Mouse (Mus musculus) heart, embryonic 12.5 days (tissue): Measurements from ENCODE around the gene Btbd2. TPM values are rescaled to one million over a fixed set of nuclear protein-coding genes. Genes with fewer than 3 reads are reported as not detected.
A peak's percentile ranks its signal among the peaks of the same experiment; 100 is the strongest.

Source experiments
- ATAC-seq: fragments of 200-750 bp; cut with Nextera tagmentation; 2 replicates; pipeline ENCODE4 v1.8.0; 2017; ENCODE audit warnings: moderate TSS enrichment, moderate library complexity; ENCODE audit not compliant: insufficient number of reproducible peaks, low FRiP score
- H3K27ac ChIP-seq: fragments of 300-500 bp; sonication (generic); 2 replicates; pipeline ENCODE4 v1.5.1; 2016; ENCODE audit warnings: mild to moderate bottlenecking, moderate library complexity; ENCODE audit not compliant: poor library complexity, severe bottlenecking
- H3K27me3 ChIP-seq: fragments of 300-500 bp; sonication (generic); replicated peaks from 2 replicates; pipeline ENCODE4 v1.6.1; 2016; ENCODE audit warnings: mild to moderate bottlenecking, moderate library complexity
- H3K36me3 ChIP-seq: fragments of 300-500 bp; sonication (generic); 2 replicates; pipeline ENCODE4 v1.6.1; 2016; ENCODE audit warnings: mild to moderate bottlenecking, moderate library complexity
- H3K4me1 ChIP-seq: fragments of 300-500 bp; sonication (generic); replicated peaks from 2 replicates; pipeline ENCODE4 v1.6.1; 2016; ENCODE audit warnings: mild to moderate bottlenecking
- H3K4me2 ChIP-seq: fragments of 300-500 bp; sonication (generic); 2 replicates; pipeline ENCODE4 v1.6.1; 2016; ENCODE audit warnings: mild to moderate bottlenecking, moderate library complexity
- H3K4me3 ChIP-seq: fragments of 300-500 bp; sonication (generic); 2 replicates; pipeline ENCODE4 v1.5.1; 2016; ENCODE audit warnings: mild to moderate bottlenecking
- H3K9ac ChIP-seq: fragments of 300-500 bp; sonication (generic); 2 replicates; pipeline ENCODE4 v1.6.1; 2016; ENCODE audit warnings: mild to moderate bottlenecking, moderate library complexity
- H3K9me3 ChIP-seq: fragments of 300-500 bp; sonication (generic); replicated peaks from 2 replicates; pipeline ENCODE4 v1.6.1; 2016; ENCODE audit warnings: mild to moderate bottlenecking, moderate library complexity
- WGBS: fragments of 180-500 bp; shearing (Covaris S2); methylation state at CpG from one replicate; pipeline ENCODE4 v1.1.7; 2016; 5-methylcytosine and 5-hydroxymethylcytosine counted together
- microRNA-seq: library from miRNA; unstranded; fragments of <30 nt; microRNA quantifications from one replicate; pipeline ENCODE4, GENCODE M21; 2017
- polyA plus RNA-seq: library from polyadenylated mRNA; unstranded; fragments of >200 nt; fragmentation: Nextera tagmentation; extraction: Ambion mirVana; gene quantifications from 2 replicates; pipeline ENCODE4 v1.2.1, GENCODE M21; 2016

Btbd2 gene
- polyA plus RNA-seq, 1 experiment from 2014 or later = 64.9 TPM

GRCm38 (mm10) chr10:80602698-80603325 lies 54.1 kb downstream of the Btbd2 start, which contains the start of the genes Scamp4 and Adat3:
Gene Scamp4 (plus strand): TSS chr10:80602872.
Gene Adat3 (plus strand): TSS chr10:80602880.
- under 1% methylated on average over 54 of the region's 54 CpGs for WGBS
- Histone ChIP-seq H3K4me1 (peaks cover 23% of the 10 kb centered on the region), H3K9ac (peak within 1 kb of the TSS; percentile 81), H3K9me3 (no peaks in the 10 kb centered on the region), H3K36me3 (peaks cover 19% of the 10 kb centered on the region), H3K27me3 (no peaks in the 10 kb centered on the region), H3K4me3 (peak within 1 kb of the TSS; percentile 74), H3K27ac (peak within 1 kb of the TSS; percentile 76), H3K4me2 (peak within 1 kb of the TSS; percentile 93)
- peak; percentile 94 for ATAC-seq

- H3K4me1 ChIP-seq = no peaks in the 10 kb centered on the region
- no peaks in the 10 kb centered on the region for H3K9me3 ChIP-seq
- H3K27ac ChIP-seq = no peak overlapping the region
- H3K4me2 ChIP-seq = no peak overlapping the region
- WGBS = 40% methylated on average over 4 of the region's 4 CpGs
- H3K9ac ChIP-seq = no peak overlapping the region
- no peak overlapping the region for H3K4me3 ChIP-seq
- ATAC-seq = no peak
- no peaks in the 10 kb centered on the region for H3K27me3 ChIP-seq
- H3K36me3 ChIP-seq = no peaks in the 10 kb centered on the region
Observed at GRCm38 (mm10) chr10:80596318-80596717, 60.6 kb downstream of the Btbd2 start.

Small RNA genes within 50 kb of the gene (microRNA-seq; reads per million reads assigned to microRNA genes)
- gene Mir6912 = not detected

Other genes with a start within 250 kb of the Btbd2 start
- 85.8 and 89.4 TPM in 2 replicates for gene Tcf3, start 223.4 kb downstream of the Btbd2 start, polyA plus RNA-seq
- not detected in 2 replicates for gene Onecut3, start 162.2 kb downstream of the Btbd2 start, polyA plus RNA-seq
- 0.05 and 0.17 TPM in 2 replicates for gene Atp8b3, start 117.9 kb downstream of the Btbd2 start, polyA plus RNA-seq
- 21.5 and 22.2 TPM in 2 replicates for gene Rexo1, start 95.5 kb downstream of the Btbd2 start, polyA plus RNA-seq
- gene Klf16, start 79.8 kb downstream of the Btbd2 start, polyA plus RNA-seq = 7.9 and 8.5 TPM in 2 replicates
- gene Abhd17a, start 66.7 kb downstream of the Btbd2 start, polyA plus RNA-seq = 99.4 and 105 TPM in 2 replicates
- 67.4 and 70.0 TPM in 2 replicates for gene Scamp4, start 54.2 kb downstream of the Btbd2 start, polyA plus RNA-seq
- gene Adat3, start 54.2 kb downstream of the Btbd2 start, polyA plus RNA-seq = 3.5 and 4.1 TPM in 2 replicates
- 2.4 and 2.6 TPM in 2 replicates for gene Gm49322, start 51.0 kb downstream of the Btbd2 start, polyA plus RNA-seq
- gene Csnk1g2, start 34.2 kb downstream of the Btbd2 start, polyA plus RNA-seq = 131 and 136 TPM in 2 replicates
- 99.6 and 102 TPM in 2 replicates for gene Mknk2, start 21.0 kb upstream of the Btbd2 start, polyA plus RNA-seq
- gene Mob3a, start 44.9 kb upstream of the Btbd2 start, polyA plus RNA-seq = 34.8 and 38.1 TPM in 2 replicates
- gene Izumo4, start 45.1 kb upstream of the Btbd2 start, polyA plus RNA-seq = 13.2 and 18.4 TPM in 2 replicates
- gene Ap3d1, start 85.2 kb upstream of the Btbd2 start, polyA plus RNA-seq = 56.5 and 58.9 TPM in 2 replicates
- 25.7 and 30.9 TPM in 2 replicates for gene Dot1l, start 98.1 kb upstream of the Btbd2 start, polyA plus RNA-seq
- 51.2 and 58.3 TPM in 2 replicates for gene Sf3a2, start 141.1 kb upstream of the Btbd2 start, polyA plus RNA-seq
- gene Plekhj1, start 141.6 kb upstream of the Btbd2 start, polyA plus RNA-seq = 82.4 and 83.2 TPM in 2 replicates
- 0.14 and 0.23 TPM in 2 replicates for gene Amh, start 148.2 kb upstream of the Btbd2 start, polyA plus RNA-seq
- 6.1 and 6.7 TPM in 2 replicates for gene Jsrp1, start 156.4 kb upstream of the Btbd2 start, polyA plus RNA-seq
- gene Oaz1, start 169.6 kb upstream of the Btbd2 start, polyA plus RNA-seq = 1,577 and 1,597 TPM in 2 replicates
- gene Lingo3, start 187.0 kb upstream of the Btbd2 start, polyA plus RNA-seq = 0.46 and 0.54 TPM in 2 replicates
- 177 and 182 TPM in 2 replicates for gene Lsm7, start 198.1 kb upstream of the Btbd2 start, polyA plus RNA-seq
- gene Sppl2b, start 198.2 kb upstream of the Btbd2 start, polyA plus RNA-seq = 34.8 and 35.2 TPM in 2 replicates
- not detected in 2 replicates for gene Tmprss9, start 214.8 kb upstream of the Btbd2 start, polyA plus RNA-seq
- gene Timm13, start 243.9 kb upstream of the Btbd2 start, polyA plus RNA-seq = 285 and 293 TPM in 2 replicates